Mouse (Mus musculus): ENCODE measurements around the gene 4930519P11Rik. TPM values are rescaled to one million over a fixed set of nuclear protein-coding genes. Genes with fewer than 3 reads are reported as not detected.

4930519P11Rik gene
- polyA plus RNA-seq, 1 experiment from 2014 or later: not detected

DNA sequence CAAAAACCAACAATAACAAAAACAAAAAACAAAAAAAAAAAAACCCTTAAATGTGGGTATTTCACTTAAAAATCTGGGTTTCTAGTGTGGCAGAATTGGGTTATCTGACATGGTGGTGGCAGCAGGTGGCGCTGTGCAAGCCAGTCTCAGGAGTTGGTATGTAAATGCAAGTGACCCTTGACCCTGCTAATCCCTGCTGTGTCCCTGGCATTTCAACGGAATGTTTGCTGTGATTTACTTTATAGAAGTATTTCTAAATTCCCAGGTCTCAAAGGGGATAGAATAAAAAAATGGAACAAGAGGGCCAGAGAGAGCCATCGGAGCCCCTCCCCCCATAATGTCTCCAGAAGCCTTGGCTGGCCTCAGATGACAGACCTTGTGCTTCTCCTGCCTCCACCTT is 34.8 kb upstream of the 4930519P11Rik start:
- 19% methylated on average over 3 of the region's 3 CpGs for WGBS (ENCODE audit: insufficient replicate concordance)
- Histone ChIP-seq H3K36me3 (replicated peaks) (peaks cover 20% of the 10 kb centered on the region), H3K27ac (replicated peaks) (no peak overlapping the region), H3K9me3 (replicated peaks) (no peaks in the 10 kb centered on the region; the same call in 1 of the 2 replicates), H3K9ac (no peak overlapping the region), H3K4me3 (replicated peaks) (no peak overlapping the region), H3K4me1 (replicated peaks) (peaks cover 8% of the 10 kb centered on the region), H3K27me3 (no peaks in the 10 kb centered on the region), H3K4me2 (no peak overlapping the region)
- no peak for ATAC-seq (ENCODE audit: insufficient read depth)

DNA sequence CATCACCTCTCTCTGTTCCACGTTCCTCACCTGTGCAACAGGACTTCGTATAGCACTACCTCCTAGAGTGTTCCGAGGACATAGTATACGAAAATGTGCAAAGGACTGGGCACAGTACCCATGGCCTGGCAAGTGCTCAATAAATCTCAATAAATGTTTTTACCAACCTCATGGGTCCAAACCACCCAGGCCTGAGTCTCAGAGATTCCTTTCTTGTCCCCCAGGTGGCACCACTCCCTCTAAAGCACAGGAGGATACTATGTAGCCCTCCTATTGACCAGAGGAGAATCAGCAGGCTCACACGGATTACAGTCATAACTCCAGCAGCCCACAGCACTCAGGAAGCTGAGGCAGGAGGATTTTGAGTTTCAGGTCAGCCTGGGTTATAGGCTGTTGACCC is 33.4 kb upstream of the 4930519P11Rik start:
- no peak overlapping the region for H3K9ac ChIP-seq
- peaks cover 31% of the 10 kb centered on the region for H3K36me3 ChIP-seq (replicated peaks)
- H3K4me2 ChIP-seq: no peak overlapping the region
- H3K27ac ChIP-seq (replicated peaks): no peak overlapping the region
- 66% methylated on average over 5 of the region's 5 CpGs for WGBS (ENCODE audit: insufficient replicate concordance)
- H3K27me3 ChIP-seq: no peaks in the 10 kb centered on the region
- H3K9me3 ChIP-seq (replicated peaks): no peaks in the 10 kb centered on the region; the same call in 1 of the 2 replicates
- H3K4me1 ChIP-seq (replicated peaks): peaks cover 21% of the 10 kb centered on the region
- H3K4me3 ChIP-seq (replicated peaks): no peak overlapping the region
- no peak for ATAC-seq (ENCODE audit: insufficient read depth)

GRCm38 (mm10) chr2:154642712-154643385 is 29.6 kb upstream of the 4930519P11Rik start:
- Histone ChIP-seq H3K4me1 (replicated peaks) (peaks cover 21% of the 10 kb centered on the region), H3K4me2 (no peak overlapping the region), H3K9me3 (replicated peaks) (no peaks in the 10 kb centered on the region; the same call in 1 of the 2 replicates), H3K9ac (no peak overlapping the region), H3K4me3 (replicated peaks) (no peak overlapping the region), H3K36me3 (replicated peaks) (peaks cover 63% of the 10 kb centered on the region), H3K27me3 (no peaks in the 10 kb centered on the region), H3K27ac (replicated peaks) (no peak overlapping the region; the same call in 1 of the 2 replicates)
- WGBS (ENCODE audit: insufficient replicate concordance): 43% methylated on average over 6 of the region's 6 CpGs
- no peak for ATAC-seq (ENCODE audit: insufficient read depth)

GRCm38 (mm10) chr2:154642005-154642459 is 28.8 kb upstream of the 4930519P11Rik start:
- peaks cover 21% of the 10 kb centered on the region for H3K4me1 ChIP-seq (replicated peaks)
- H3K4me3 ChIP-seq (replicated peaks): no peak overlapping the region
- ATAC-seq (ENCODE audit: insufficient read depth): no peak
- no peak overlapping the region for H3K9ac ChIP-seq
- no peaks in the 10 kb centered on the region for H3K27me3 ChIP-seq
- 87% methylated on average over 9 of the region's 9 CpGs for WGBS (ENCODE audit: insufficient replicate concordance)
- H3K27ac ChIP-seq (replicated peaks): no peak overlapping the region
- H3K36me3 ChIP-seq (replicated peaks): peaks cover 70% of the 10 kb centered on the region
- no peak overlapping the region for H3K4me2 ChIP-seq
- no peaks in the 10 kb centered on the region; the same call in 1 of the 2 replicates for H3K9me3 ChIP-seq (replicated peaks)

DNA sequence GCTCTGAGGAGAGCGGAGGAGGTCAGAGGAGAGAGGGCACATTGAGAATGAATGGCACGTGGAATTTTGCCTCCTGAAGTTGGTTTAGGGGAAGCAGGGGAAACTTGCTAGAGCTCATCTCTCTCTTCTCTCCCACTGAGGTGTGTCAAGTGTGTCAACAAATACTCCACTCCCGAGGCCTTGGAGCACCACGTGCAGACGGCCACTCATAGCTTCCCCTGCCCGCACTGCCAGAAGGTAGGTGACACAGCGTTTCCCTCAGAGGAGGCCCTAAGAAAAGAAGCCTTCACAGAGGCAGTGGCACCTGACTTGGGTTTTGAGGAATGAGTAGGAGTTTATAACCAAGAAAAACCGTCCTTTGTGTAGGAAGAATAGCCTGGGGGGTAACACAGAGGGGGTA is 27.9 kb upstream of the 4930519P11Rik start:
- Histone ChIP-seq H3K4me3 (replicated peaks) (no peak overlapping the region), H3K27ac (replicated peaks) (no peak overlapping the region), H3K4me1 (replicated peaks) (peaks cover 21% of the 10 kb centered on the region), H3K4me2 (no peak overlapping the region), H3K9ac (no peak overlapping the region), H3K9me3 (replicated peaks) (no peaks in the 10 kb centered on the region; the same call in 1 of the 2 replicates), H3K27me3 (no peaks in the 10 kb centered on the region), H3K36me3 (replicated peaks) (peaks cover 70% of the 10 kb centered on the region)
- WGBS (ENCODE audit: insufficient replicate concordance): 75% methylated on average over 8 of the region's 8 CpGs
- no peak for ATAC-seq (ENCODE audit: insufficient read depth)

- ATAC-seq (ENCODE audit: insufficient read depth): no peak
- Histone ChIP-seq H3K27me3 (no peaks in the 10 kb centered on the region), H3K9ac (no peak overlapping the region), H3K4me1 (replicated peaks) (peaks cover 40% of the 10 kb centered on the region), H3K27ac (replicated peaks) (no peak overlapping the region), H3K4me2 (no peak overlapping the region), H3K36me3 (replicated peaks) (peaks cover 63% of the 10 kb centered on the region), H3K9me3 (replicated peaks) (no peaks in the 10 kb centered on the region; the same call in 1 of the 2 replicates), H3K4me3 (replicated peaks) (no peak overlapping the region)
- 86% methylated on average over 4 of the region's 4 CpGs for WGBS (ENCODE audit: insufficient replicate concordance)
Measured at GRCm38 (mm10) chr2:154639115-154639514, 25.9 kb upstream of the 4930519P11Rik start.

DNA sequence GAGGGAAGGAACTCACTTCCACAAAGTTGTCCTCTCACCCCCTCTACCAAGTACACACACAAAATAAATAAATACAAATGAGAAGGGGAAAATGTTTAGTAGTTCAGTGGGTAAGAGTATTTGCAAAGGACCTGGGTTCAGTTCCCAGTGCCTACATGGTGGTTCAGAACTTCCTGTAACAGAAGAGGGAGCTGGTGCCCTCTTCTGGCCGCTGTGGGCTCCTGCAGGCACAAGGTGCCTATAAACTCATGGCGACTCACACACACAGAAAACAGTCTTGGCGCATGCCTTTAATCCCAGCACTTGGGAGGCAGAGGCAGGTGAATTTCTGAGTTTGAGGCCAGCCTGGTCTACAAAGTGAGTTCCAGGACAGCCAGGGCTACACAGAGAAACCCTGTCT is 25.3 kb upstream of the 4930519P11Rik start:
- H3K4me3 ChIP-seq (replicated peaks): no peak overlapping the region
- H3K4me2 ChIP-seq: no peak overlapping the region
- H3K27ac ChIP-seq (replicated peaks): no peak overlapping the region
- WGBS (ENCODE audit: insufficient replicate concordance): 90% methylated on average over 3 of the region's 3 CpGs
- peaks cover 57% of the 10 kb centered on the region for H3K36me3 ChIP-seq (replicated peaks)
- peaks cover 42% of the 10 kb centered on the region for H3K4me1 ChIP-seq (replicated peaks)
- H3K27me3 ChIP-seq: no peaks in the 10 kb centered on the region
- no peak overlapping the region for H3K9ac ChIP-seq
- no peaks in the 10 kb centered on the region; the same call in 1 of the 2 replicates for H3K9me3 ChIP-seq (replicated peaks)
- no peak for ATAC-seq (ENCODE audit: insufficient read depth)

DNA sequence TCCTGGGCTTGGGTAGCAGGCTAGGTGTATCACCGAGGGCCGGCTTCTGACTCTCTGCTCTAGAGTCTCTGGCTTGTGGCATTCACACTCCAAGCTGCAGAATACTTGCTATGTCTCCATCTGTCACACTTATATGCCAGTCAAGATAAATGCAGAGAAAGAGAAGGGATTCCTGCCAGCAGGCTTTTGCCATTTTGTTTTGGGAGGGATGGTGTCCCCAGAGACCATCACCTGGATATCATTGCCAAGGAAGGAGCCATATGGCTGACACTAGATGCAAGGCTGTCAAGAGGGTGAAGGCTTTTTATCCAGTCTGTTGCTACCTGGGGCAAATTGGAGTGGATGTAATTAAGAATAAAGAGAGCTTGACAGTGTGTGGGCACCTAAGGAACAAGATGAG is 22.6 kb upstream of the 4930519P11Rik start:
- Histone ChIP-seq H3K9ac (no peak overlapping the region; the same call in 1 of the 2 replicates), H3K36me3 (replicated peaks) (peaks cover 48% of the 10 kb centered on the region), H3K4me3 (replicated peaks) (no peak overlapping the region), H3K4me1 (replicated peaks) (peaks cover 31% of the 10 kb centered on the region), H3K9me3 (replicated peaks) (no peaks in the 10 kb centered on the region; the same call in 1 of the 2 replicates), H3K4me2 (no peak overlapping the region), H3K27ac (replicated peaks) (peak overlapping the region; percentile 99), H3K27me3 (no peaks in the 10 kb centered on the region)
- WGBS (ENCODE audit: insufficient replicate concordance): 92% methylated on average over 2 of the region's 2 CpGs
- ATAC-seq (ENCODE audit: insufficient read depth): no peak

GRCm38 (mm10) chr2:154633876-154634644 is 20.8 kb upstream of the 4930519P11Rik start:
- peaks cover 53% of the 10 kb centered on the region for H3K36me3 ChIP-seq (replicated peaks)
- H3K4me1 ChIP-seq (replicated peaks): peaks cover 47% of the 10 kb centered on the region
- H3K27ac ChIP-seq (replicated peaks): peak overlapping the region; percentile 99
- peak; percentile 37 for ATAC-seq (ENCODE audit: insufficient read depth)
- H3K9ac ChIP-seq: peak overlapping the region; percentile 87
- no peaks in the 10 kb centered on the region for H3K27me3 ChIP-seq
- peak overlapping the region; percentile 72 for H3K4me2 ChIP-seq
- H3K4me3 ChIP-seq (replicated peaks): peak overlapping the region; percentile 73
- 61% methylated on average over 9 of the region's 9 CpGs for WGBS (ENCODE audit: insufficient replicate concordance)
- no peaks in the 10 kb centered on the region; the same call in 1 of the 2 replicates for H3K9me3 ChIP-seq (replicated peaks)

- Histone ChIP-seq H3K9me3 (replicated peaks) (no peaks in the 10 kb centered on the region; the same call in 1 of the 2 replicates), H3K36me3 (replicated peaks) (peaks cover 53% of the 10 kb centered on the region), H3K27me3 (no peaks in the 10 kb centered on the region), H3K27ac (replicated peaks) (peak overlapping the region; percentile 99), H3K4me2 (peak overlapping the region; percentile 72), H3K4me1 (replicated peaks) (peaks cover 55% of the 10 kb centered on the region), H3K4me3 (replicated peaks) (peak overlapping the region; percentile 73), H3K9ac (peak overlapping the region; percentile 87)
- WGBS (ENCODE audit: insufficient replicate concordance): 61% methylated on average over 5 of the region's 5 CpGs
- ATAC-seq (ENCODE audit: insufficient read depth): peak; percentile 43
Measured at GRCm38 (mm10) chr2:154633039-154633742, 20.0 kb upstream of the 4930519P11Rik start.

Measured in liver, embryonic 15.5 days (tissue).